Mouse (Mus musculus) small intestine, adult 2 months (tissue): ENCODE measurements around the gene D17H6S53E.

Experiments
- CTCF ChIP-seq: fragments of 200-500 bp; IDR thresholded peaks from 2 replicates; pipeline ENCODE4 v1.5.1; 2012; ENCODE audit warnings: low read depth, mild to moderate bottlenecking, control low read depth, inconsistent platforms, low read length, moderate library complexity, mixed read lengths; ENCODE audit not compliant: insufficient replicate concordance, insufficient read length; ENCODE audit errors: extremely low read depth
- POLR2A ChIP-seq: fragments of 200-500 bp; IDR thresholded peaks from 2 replicates; pipeline ENCODE4 v1.6.1; 2012; ENCODE audit warnings: low read depth, mild to moderate bottlenecking, control low read depth, inconsistent platforms, low read length, moderate library complexity

DNA sequence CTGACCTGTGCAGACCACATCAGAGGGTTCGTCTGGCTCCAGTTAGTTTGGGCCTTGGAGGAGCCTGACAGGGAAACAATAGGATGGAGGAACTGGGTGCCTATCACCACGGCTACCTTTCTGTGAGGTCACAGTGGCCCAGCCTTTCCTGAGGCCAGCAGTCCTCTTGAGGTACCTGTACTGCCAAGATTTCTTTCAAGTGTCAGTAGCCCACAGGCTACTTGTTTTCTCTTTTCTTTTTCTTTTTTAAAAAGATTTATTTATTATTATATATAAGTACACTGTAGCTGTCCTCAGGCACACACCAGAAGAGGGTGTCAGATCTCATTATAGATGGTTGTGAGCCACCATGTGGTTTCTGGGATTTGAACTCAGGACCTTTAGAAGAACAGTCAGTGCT lies 49.8 kb downstream of the D17H6S53E start, which contains the start of gene Aif1:
- TF ChIP-seq POLR2A (no peak), CTCF (no peak)
